Mouse (Mus musculus) lung, postnatal 0 days (tissue): ENCODE data around the gene Ints2. TPM values are rescaled to one million over a fixed set of nuclear protein-coding genes. Genes with fewer than 3 reads are reported as not detected.

Experiments used
- ATAC-seq: fragments of 200-750 bp; cut with Nextera tagmentation; 2 replicates; pipeline ENCODE4 v1.8.0; 2017; ENCODE audit warnings: moderate library complexity
- DNase-seq: peaks from one replicate; pipeline ENCODE4 v3.0.0-alpha.2; 2016; ENCODE audit warnings: low spot score
- H3K27ac ChIP-seq: fragments of 300-500 bp; sonication (generic); 2 replicates; pipeline ENCODE4 v1.5.1; 2014; ENCODE audit warnings: antibody characterized with exemption, mild to moderate bottlenecking, low read length, mixed read lengths
- H3K27me3 ChIP-seq: fragments of 300-500 bp; sonication (generic); replicated peaks from 2 replicates; pipeline ENCODE4 v1.6.1; 2014; ENCODE audit warnings: low read length, mixed read lengths; ENCODE audit not compliant: insufficient read depth
- H3K36me3 ChIP-seq: fragments of 300-500 bp; sonication (generic); 2 replicates; pipeline ENCODE4 v1.6.1; 2014; ENCODE audit warnings: low read length, mixed read lengths; ENCODE audit not compliant: insufficient read depth
- H3K4me1 ChIP-seq: fragments of 300-500 bp; sonication (generic); 2 replicates; pipeline ENCODE4 v1.6.1; 2014; ENCODE audit warnings: antibody characterized with exemption, low read depth, low read length, mixed read lengths; ENCODE audit not compliant: insufficient read depth
- H3K4me2 ChIP-seq: fragments of 300-500 bp; sonication (generic); replicated peaks from 2 replicates; pipeline ENCODE4 v1.6.1; 2014; ENCODE audit warnings: low read depth, mild to moderate bottlenecking, low read length, moderate library complexity, mixed read lengths
- H3K4me3 ChIP-seq: fragments of 300-500 bp; sonication (generic); 2 replicates; pipeline ENCODE4 v1.5.1; 2014; ENCODE audit warnings: low read depth, low read length
- H3K9ac ChIP-seq: fragments of 300-500 bp; sonication (generic); replicated peaks from 2 replicates; pipeline ENCODE4 v1.6.1; 2014; ENCODE audit warnings: low read depth, mild to moderate bottlenecking
- H3K9me3 ChIP-seq: fragments of 300-500 bp; sonication (generic); 2 replicates; pipeline ENCODE4 v1.6.1; 2016; ENCODE audit warnings: low read length, mixed read lengths
- CTCF ChIP-seq: IDR thresholded peaks from 2 replicates; pipeline ENCODE4 v1.5.1; 2016; ENCODE audit warnings: antibody characterized with exemption, mild to moderate bottlenecking
- EP300 ChIP-seq: IDR thresholded peaks from 2 replicates; pipeline ENCODE4 v1.6.1; 2016; ENCODE audit warnings: antibody characterized with exemption, mild to moderate bottlenecking, control low read depth
- WGBS: fragments of 180-500 bp; shearing (Covaris S2); extraction: QIAGEN DNeasy Blood & Tissue Kit; methylation state at CpG from one replicate; pipeline ENCODE4 v1.1.7; 2014; 5-methylcytosine and 5-hydroxymethylcytosine counted together
- polyA plus RNA-seq: library from polyadenylated mRNA; unstranded; fragments of >200 nt; fragmentation: Nextera tagmentation; extraction: Ambion mirVana; gene quantifications from 2 replicates; pipeline ENCODE4 v1.2.1, GENCODE M21; 2015

The Ints2 gene
- polyA plus RNA-seq, 1 experiment from 2014 or later = 5.1 TPM

DNA sequence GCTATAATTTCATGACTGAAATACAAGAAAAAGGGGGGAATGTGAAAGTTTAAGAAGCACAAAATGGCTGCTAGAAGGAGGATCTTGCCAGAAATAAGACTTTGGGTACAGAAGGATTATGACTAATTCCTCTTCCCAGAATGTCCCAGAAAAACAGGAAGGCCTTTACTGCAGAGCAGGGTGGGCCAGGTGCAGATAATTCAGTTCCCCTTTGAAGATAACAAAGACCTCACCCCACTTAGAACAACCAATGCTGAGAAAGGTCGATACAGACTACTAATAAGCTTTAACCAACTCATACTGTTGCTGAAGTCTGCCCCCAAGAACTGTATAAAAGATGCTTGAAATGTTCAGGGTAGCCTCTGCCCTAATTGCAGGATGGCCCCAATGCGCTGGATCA is 48.3 kb downstream of the Ints2 start:
- Histone ChIP-seq H3K9ac (no peak overlapping the region), H3K4me2 (no peak overlapping the region), H3K4me3 (no peak overlapping the region), H3K36me3 (peaks cover 3% of the 10 kb centered on the region; the same call in 1 of the 2 replicates), H3K27me3 (no peaks in the 10 kb centered on the region), H3K9me3 (no peaks in the 10 kb centered on the region), H3K27ac (no peak overlapping the region), H3K4me1 (no peaks in the 10 kb centered on the region)
- ATAC-seq (no peak), DNase-seq (no peak)
- 89% methylated on average over 2 of the region's 2 CpGs for WGBS
- TF ChIP-seq EP300 = no peak
- TF ChIP-seq CTCF = no peak

DNA sequence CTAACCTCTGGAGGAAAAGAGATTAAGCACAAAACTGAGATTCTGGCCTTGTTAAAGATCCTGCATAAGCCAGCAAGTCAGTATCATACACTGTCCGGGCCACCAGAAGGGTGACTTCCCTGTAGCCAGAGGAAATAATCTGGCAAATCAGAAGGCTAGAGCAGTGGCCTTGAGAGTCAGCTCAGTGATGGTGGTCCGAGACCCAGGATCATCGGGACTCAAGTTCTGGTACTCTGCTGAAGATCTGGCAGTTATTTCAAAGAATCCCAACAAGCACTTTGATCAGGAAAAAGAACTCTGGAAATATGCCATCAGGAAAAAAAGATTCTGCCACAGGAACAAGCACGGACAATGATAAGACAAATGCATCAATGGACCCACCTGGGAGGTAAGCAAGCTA is 51.5 kb downstream of the Ints2 start:
- TF ChIP-seq CTCF (no peak), EP300 (no peak)
- no peak overlapping the region for H3K4me3 ChIP-seq
- H3K4me1 ChIP-seq = no peaks in the 10 kb centered on the region
- no peaks in the 10 kb centered on the region for H3K27me3 ChIP-seq
- H3K9ac ChIP-seq = no peak overlapping the region
- WGBS = 91% methylated on average over 4 of the region's 4 CpGs
- no peak overlapping the region for H3K4me2 ChIP-seq
- no peak for ATAC-seq
- no peak for DNase-seq
- H3K27ac ChIP-seq = no peak overlapping the region
- H3K36me3 ChIP-seq = peaks cover 3% of the 10 kb centered on the region; the same call in 1 of the 2 replicates
- H3K9me3 ChIP-seq = no peaks in the 10 kb centered on the region

GRCm38 (mm10) chr11:86205031-86205430 is 52.3 kb downstream of the Ints2 start:
- Histone ChIP-seq H3K4me3 (no peak overlapping the region), H3K27ac (no peak overlapping the region), H3K36me3 (peaks cover 3% of the 10 kb centered on the region; the same call in 1 of the 2 replicates), H3K4me1 (no peaks in the 10 kb centered on the region), H3K4me2 (no peak overlapping the region), H3K9me3 (no peaks in the 10 kb centered on the region), H3K27me3 (no peaks in the 10 kb centered on the region), H3K9ac (no peak overlapping the region)
- ATAC-seq = no peak
- WGBS = 94% methylated on average over 5 of the region's 5 CpGs
- DNase-seq = no peak
- TF ChIP-seq CTCF (no peak), EP300 (no peak)

DNA sequence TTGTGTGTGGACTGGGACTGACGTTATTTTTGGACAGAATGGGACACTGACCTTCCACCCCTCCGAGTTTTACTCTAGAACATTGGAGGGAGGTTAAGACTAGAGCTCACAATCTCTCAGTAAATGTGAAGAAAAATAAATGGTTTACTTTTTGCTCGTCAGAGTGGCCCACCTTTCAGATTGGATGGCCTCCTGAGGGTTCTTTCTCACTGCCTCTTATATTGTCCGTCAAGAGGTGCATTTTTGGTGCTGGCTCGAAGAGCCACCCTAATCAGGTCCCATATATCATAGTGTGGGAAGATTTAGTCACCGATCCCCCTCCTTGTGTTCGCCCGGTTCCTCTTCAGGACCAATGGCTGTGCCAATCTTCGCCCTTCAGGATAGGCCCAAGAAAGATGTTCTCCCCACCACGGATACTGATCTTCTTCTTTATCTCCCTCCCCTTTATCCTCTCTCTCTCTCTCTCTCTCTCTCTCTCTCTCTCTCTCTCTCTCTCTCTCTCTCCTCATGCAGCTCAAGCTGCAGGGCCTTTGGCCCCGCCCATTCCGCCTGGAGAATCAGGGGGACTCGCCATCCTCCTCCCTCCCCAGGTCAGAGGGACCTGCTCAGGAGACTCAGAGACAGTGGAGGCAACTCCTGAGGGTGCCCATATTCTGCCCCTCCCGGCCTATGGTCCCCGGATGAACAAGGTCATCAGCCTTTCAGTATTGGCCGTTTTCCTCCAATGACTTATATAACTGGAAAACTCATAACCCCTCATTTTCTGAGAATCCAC is 55.3 kb downstream of the Ints2 start:
- TF ChIP-seq EP300 (no peak), CTCF (no peak)
- Histone ChIP-seq H3K27me3 (no peaks in the 10 kb centered on the region), H3K9me3 (no peaks in the 10 kb centered on the region), H3K4me1 (no peaks in the 10 kb centered on the region), H3K27ac (peak overlapping the region; percentile 91), H3K4me2 (peak overlapping the region; percentile 76), H3K9ac (peak overlapping the region; percentile 76), H3K36me3 (peaks cover 3% of the 10 kb centered on the region; the same call in 1 of the 2 replicates), H3K4me3 (peak overlapping the region; percentile 85)
- 34% methylated on average over 16 of the region's 16 CpGs for WGBS
- DNase-seq (peak; percentile 44), ATAC-seq (no peak)

- DNase-seq (peak; percentile 98), ATAC-seq (peak; percentile 99)
- WGBS = under 1% methylated on average over 60 of the region's 60 CpGs
- Histone ChIP-seq H3K27me3 (no peaks in the 10 kb centered on the region), H3K36me3 (peaks cover under 1% of the 10 kb centered on the region; the same call in 1 of the 2 replicates), H3K27ac (peak within 1 kb of the TSS; percentile 91), H3K9ac (peak within 1 kb of the TSS; percentile 76), H3K4me1 (no peaks in the 10 kb centered on the region), H3K4me2 (peak within 1 kb of the TSS; percentile 76), H3K9me3 (no peaks in the 10 kb centered on the region), H3K4me3 (peak within 1 kb of the TSS; percentile 85)
- TF ChIP-seq CTCF (peak; percentile 51), EP300 (no peak)
These were observed 56.2 kb downstream of the Ints2 start, which contains the start of gene Brip1 for GRCm38 (mm10) chr11:86201037-86201786. Gene Brip1 (minus strand): TSS chr11:86201193.

DNA sequence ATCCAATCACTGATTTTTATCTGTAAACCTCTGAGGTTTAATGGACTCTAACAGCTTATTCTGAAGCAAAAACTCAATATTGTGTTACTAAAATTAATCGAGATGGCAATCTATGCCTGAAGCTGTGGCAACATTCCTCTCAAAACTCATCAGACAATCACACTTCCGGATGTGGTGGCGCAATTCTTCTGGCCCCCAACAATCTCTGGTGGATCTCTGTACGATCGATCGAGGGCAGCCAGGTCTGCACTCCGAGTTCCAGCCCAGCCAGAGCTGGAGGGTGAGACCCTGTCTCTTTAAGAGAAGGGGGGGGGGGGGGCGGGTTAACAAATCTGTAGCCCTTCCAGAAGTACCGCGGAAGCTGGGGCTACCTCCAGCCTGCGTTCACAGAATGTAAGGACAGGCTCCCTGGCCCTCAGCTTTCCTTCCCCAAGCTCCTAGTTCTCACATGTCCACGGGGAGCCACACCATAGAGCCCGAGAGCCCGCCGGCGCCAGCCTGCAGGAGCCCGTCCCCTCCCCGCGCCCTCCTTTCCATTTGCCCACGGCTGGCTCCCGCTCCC is 56.8 kb downstream of the Ints2 start:
- DNase-seq = no peak
- WGBS = under 1% methylated on average over 19 of the region's 21 CpGs
- no peaks in the 10 kb centered on the region for H3K9me3 ChIP-seq

More for the DNA sequence above, 56.8 kb downstream of the Ints2 start:
- no peak overlapping the region; the same call in 1 of the 2 replicates for H3K9ac ChIP-seq
- ATAC-seq = peak; percentile 60
- H3K27me3 ChIP-seq = no peaks in the 10 kb centered on the region
- H3K4me1 ChIP-seq = no peaks in the 10 kb centered on the region
- H3K4me2 ChIP-seq = peak overlapping the region; percentile 76
- peak overlapping the region; percentile 68; the same call in 1 of the 2 replicates for H3K27ac ChIP-seq
- H3K36me3 ChIP-seq = no peaks in the 10 kb centered on the region
- peak overlapping the region; percentile 85 for H3K4me3 ChIP-seq
- no peak for TF ChIP-seq EP300
- no peak for TF ChIP-seq CTCF
